ENCODE assay signal across 8 mouse cellular contexts in genomic region chr6:31390243-31390981, GRCm38 (mm10). TPM values are rescaled to one million over a fixed set of nuclear protein-coding genes. Genes with fewer than 3 reads are reported as not detected.
DNase-seq lines count a peak whose midpoint lies in the region; ATAC-seq lines count a peak whose summit lies in the region.

No protein-coding gene starts in this region.

- H3K27ac ChIP-seq in embryonic facial prominence, embryonic 14.5 days (replicated peaks; ENCODE audit: low read depth, low read length): no peak overlapping the region
- H3K27ac ChIP-seq in embryonic facial prominence, embryonic 10.5 days (replicated peaks): no peak overlapping the region
- H3K27ac ChIP-seq in intestine, embryonic 16.5 days (ENCODE audit: low read length): no peak overlapping the region

- ATAC-seq in embryonic facial prominence, embryonic 14.5 days (ENCODE audit: low read depth): no peak
- 0 out of 2 replicates have a peak, but pooled peaks have one; percentile 23 for ATAC-seq in intestine, embryonic 16.5 days

- peak; percentile 23 for DNase-seq in embryonic facial prominence, embryonic 14.5 days (ENCODE audit: low spot score)
- DNase-seq in embryonic facial prominence, embryonic 10.5 days (ENCODE audit: low spot score): no peak
- peak; percentile 21 for DNase-seq in urinary bladder, postnatal 14 days (ENCODE audit: low spot score)
- no peak for DNase-seq in urinary bladder, postnatal 4 days (ENCODE audit: low spot score in 2 of 2)
- DNase-seq in skeletal muscle tissue, adult 2 months (ENCODE audit: low read depth, low spot score): peak; percentile 71
- DNase-seq in retina, postnatal 1 day: no peak
- no peak for DNase-seq in spleen, postnatal 14 days (ENCODE audit: low spot score in 2 of 2)

- no peak overlapping the region for H3K4me2 ChIP-seq in embryonic facial prominence, embryonic 14.5 days (ENCODE audit: low read depth, low read length)
- no peak overlapping the region for H3K4me2 ChIP-seq in intestine, embryonic 16.5 days (ENCODE audit: low read depth, low read length)

- no peak overlapping the region for H3K4me3 ChIP-seq in embryonic facial prominence, embryonic 14.5 days (ENCODE audit: low read depth, low read length)
- no peak overlapping the region for H3K4me3 ChIP-seq in embryonic facial prominence, embryonic 10.5 days
- H3K4me3 ChIP-seq in intestine, embryonic 16.5 days (ENCODE audit: low read length): no peak overlapping the region

- no peaks in the 10 kb centered on the region for H3K9me3 ChIP-seq in embryonic facial prominence, embryonic 14.5 days (ENCODE audit: control insufficient read depth, low read length)
- no peaks in the 10 kb centered on the region for H3K9me3 ChIP-seq in embryonic facial prominence, embryonic 10.5 days
- H3K9me3 ChIP-seq in intestine, embryonic 16.5 days (ENCODE audit: control insufficient read depth, low read length): no peaks in the 10 kb centered on the region

- WGBS in embryonic facial prominence, embryonic 14.5 days: 52% methylated on average over 5 of the region's 8 CpGs
- WGBS in embryonic facial prominence, embryonic 10.5 days: 66% methylated on average over 8 of the region's 8 CpGs
- WGBS in intestine, embryonic 16.5 days: 47% methylated on average over 8 of the region's 8 CpGs

- no peak overlapping the region for H3K9ac ChIP-seq in embryonic facial prominence, embryonic 14.5 days (ENCODE audit: low read depth, low read length)
- no peak overlapping the region for H3K9ac ChIP-seq in intestine, embryonic 16.5 days (ENCODE audit: low read depth, low read length)

- 0 out of 2 replicates have a peak, but pooled peaks cover 4% of the 10 kb centered on the region for H3K4me1 ChIP-seq in embryonic facial prominence, embryonic 14.5 days (ENCODE audit: control insufficient read depth, insufficient read depth, low read length)
- peaks cover 8% of the 10 kb centered on the region; the same call in 1 of the 2 replicates for H3K4me1 ChIP-seq in embryonic facial prominence, embryonic 10.5 days
- H3K4me1 ChIP-seq in intestine, embryonic 16.5 days (ENCODE audit: control insufficient read depth, insufficient read depth, low read length): peaks cover 8% of the 10 kb centered on the region; the same call in 1 of the 2 replicates

- H3K27me3 ChIP-seq in embryonic facial prominence, embryonic 14.5 days (replicated peaks; ENCODE audit: control insufficient read depth, insufficient read depth, low read length): no peaks in the 10 kb centered on the region
- no peaks in the 10 kb centered on the region for H3K27me3 ChIP-seq in embryonic facial prominence, embryonic 10.5 days (replicated peaks; ENCODE audit: low read depth, poor library complexity, severe bottlenecking)
- H3K27me3 ChIP-seq in intestine, embryonic 16.5 days (replicated peaks; ENCODE audit: control insufficient read depth, insufficient read depth, low read length): no peaks in the 10 kb centered on the region

- H3K36me3 ChIP-seq in embryonic facial prominence, embryonic 14.5 days (ENCODE audit: control insufficient read depth, insufficient read depth, low read length): no peaks in the 10 kb centered on the region
- no peaks in the 10 kb centered on the region for H3K36me3 ChIP-seq in embryonic facial prominence, embryonic 10.5 days (replicated peaks)
- no peaks in the 10 kb centered on the region for H3K36me3 ChIP-seq in intestine, embryonic 16.5 days (ENCODE audit: control insufficient read depth, insufficient read depth, low read length)

RNA-seq across cellular contexts. Expression of gene Mkln1, which starts 8.1 kb away (rescaled TPM):
- polyA plus RNA-seq in embryonic facial prominence, embryonic 14.5 days (2014; fragmentation: Nextera tagmentation; extraction: Ambion mirVana): 155 and 165 TPM in 2 replicates
- 210 and 227 TPM in 2 replicates for polyA plus RNA-seq in embryonic facial prominence, embryonic 10.5 days (2016; fragmentation: Nextera tagmentation; extraction: Ambion mirVana)
- polyA plus RNA-seq in intestine, embryonic 16.5 days (2015; fragmentation: Nextera tagmentation; extraction: Ambion mirVana): 168 and 174 TPM in 2 replicates

Comparison
In these comparisons a context has a peak if more than half of its experiments do, and no peak if none do; other contexts are left out.
1. DNase-seq: peak in embryonic facial prominence, embryonic 14.5 days (single experiment), urinary bladder, postnatal 14 days (single experiment) and skeletal muscle tissue, adult 2 months (single experiment); none in embryonic facial prominence, embryonic 10.5 days (single experiment), urinary bladder, postnatal 4 days (0 of 2), retina, postnatal 1 day (single experiment) and spleen, postnatal 14 days (0 of 2).